In the genomic region with DNA sequence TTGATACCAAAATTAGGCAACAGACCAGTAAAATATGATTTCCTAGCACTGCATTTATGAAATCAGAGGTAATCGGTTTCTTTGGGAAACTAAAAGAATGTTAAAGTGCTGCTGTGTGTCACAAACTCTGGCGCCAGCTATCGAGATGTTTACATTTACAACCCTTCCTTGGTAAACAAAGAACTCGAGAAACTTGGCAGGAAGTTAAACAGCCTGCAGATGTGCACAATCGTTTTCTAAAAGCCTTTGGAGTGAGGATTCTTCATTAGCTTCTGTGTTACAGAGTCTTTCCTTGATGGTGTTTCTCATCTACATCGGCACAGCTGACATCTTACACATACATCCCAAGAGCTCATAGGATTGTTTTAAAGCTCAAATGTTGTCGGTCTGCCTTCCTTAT, we compare ENCODE assay signal across 14 mouse cellular contexts.
"Had no signal": no experiment of that assay in that cellular context is flagged by ENCODE, and none has a peak within 500 bp of the region (broad histone marks: within the 10 kb centered on the region; RNA-seq: fewer than 3 reads in every experiment).

No protein-coding gene starts in this region.

- H3K4me3 ChIP-seq: left cerebral cortex, adult 2 months; limb, embryonic 10.5 days; liver, embryonic 12.5 days; midbrain, embryonic 10.5 days; neural tube, embryonic 12.5 days; stomach, embryonic 15.5 days had no signal

- H3K27ac ChIP-seq: hindbrain, postnatal 0 days; left cerebral cortex, adult 2 months; limb, embryonic 10.5 days; liver, embryonic 12.5 days; midbrain, embryonic 10.5 days; neural tube, embryonic 12.5 days; stomach, embryonic 15.5 days had no signal

- H3K9ac ChIP-seq: liver, embryonic 12.5 days; neural tube, embryonic 12.5 days; stomach, embryonic 15.5 days had no signal

- DNase-seq: kidney, adult 8-10 months; kidney, postnatal 14 days; midbrain, embryonic 14.5 days; retina, postnatal 1 day; right cerebral cortex, postnatal 4 days; spleen, adult 18-20 months; thymus, postnatal 36 days had no signal

- ATAC-seq: hindbrain, postnatal 0 days; liver, embryonic 12.5 days had no signal

- H3K27me3 ChIP-seq: liver, embryonic 12.5 days; neural tube, embryonic 12.5 days; stomach, embryonic 15.5 days had no signal

- H3K4me1 ChIP-seq: limb, embryonic 10.5 days; liver, embryonic 12.5 days; midbrain, embryonic 10.5 days; neural tube, embryonic 12.5 days; stomach, embryonic 15.5 days had no signal

- H3K36me3 ChIP-seq: limb, embryonic 10.5 days; liver, embryonic 12.5 days; midbrain, embryonic 10.5 days; neural tube, embryonic 12.5 days; stomach, embryonic 15.5 days had no signal

- H3K9me3 ChIP-seq: limb, embryonic 10.5 days; liver, embryonic 12.5 days; midbrain, embryonic 10.5 days; neural tube, embryonic 12.5 days; stomach, embryonic 15.5 days had no signal

- H3K4me2 ChIP-seq: liver, embryonic 12.5 days; neural tube, embryonic 12.5 days; stomach, embryonic 15.5 days had no signal
